In the genomic region with DNA sequence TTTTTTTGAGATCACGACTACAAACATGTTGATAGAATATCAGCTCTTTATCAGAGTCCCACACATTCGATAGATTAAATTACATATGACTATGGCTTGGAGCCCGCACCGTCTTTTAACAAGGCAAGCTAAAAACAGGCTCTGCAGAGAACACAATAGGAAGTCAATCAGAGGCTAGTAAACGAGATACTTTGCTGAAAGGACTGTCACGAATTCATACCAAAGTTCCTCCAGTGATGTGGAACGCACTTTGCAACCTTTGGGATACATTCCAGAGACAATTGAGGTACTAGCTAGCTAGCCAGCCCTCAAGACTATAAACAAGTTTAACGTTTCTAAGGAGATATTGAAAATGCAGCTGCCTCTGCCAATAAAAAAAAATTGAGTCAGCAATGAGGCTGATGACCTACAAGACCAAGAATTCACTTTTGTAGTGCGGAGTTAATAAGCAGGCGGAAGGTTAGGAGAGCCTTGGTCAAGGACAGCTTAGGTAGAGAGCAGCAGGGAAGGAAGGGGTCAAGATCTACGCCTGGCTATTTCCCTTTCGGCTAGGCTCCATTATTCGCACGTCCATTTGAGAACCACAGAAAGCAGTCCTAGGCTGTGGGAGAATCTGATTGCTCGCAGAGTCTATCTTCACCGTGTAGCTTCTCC, we compare ENCODE assay signal across 8 mouse cellular contexts. TPM values are rescaled to one million over a fixed set of nuclear protein-coding genes. Genes with fewer than 3 reads are reported as not detected.
DNase-seq lines count a peak whose midpoint lies in the region; ATAC-seq and TF ChIP-seq lines count a peak whose summit lies in the region.

No protein-coding gene starts in this region.

- no peak for TF ChIP-seq CTCF in brain, embryonic 14.5 days (IDR thresholded peaks at IDR 0.05; ENCODE audit: borderline replicate concordance, extremely low read depth, insufficient read depth, insufficient read length)
- no peak for TF ChIP-seq CTCF in small intestine, adult 2 months (IDR thresholded peaks at IDR 0.05; ENCODE audit: extremely low read depth, insufficient read length, insufficient replicate concordance, low read depth, low read length)

- no peak for ATAC-seq in heart, embryonic 12.5 days (ENCODE audit: insufficient number of reproducible peaks, low FRiP score)
- no peak for ATAC-seq in heart, embryonic 14.5 days (ENCODE audit: insufficient number of reproducible peaks, insufficient read depth, low FRiP score, low read depth)
- no peak for ATAC-seq in limb, embryonic 12.5 days (ENCODE audit: insufficient number of reproducible peaks, insufficient read depth, low FRiP score, low TSS enrichment, low read depth)

- H3K9ac ChIP-seq in heart, embryonic 12.5 days = peak overlapping the region; percentile 69
- peak overlapping the region; percentile 71 for H3K9ac ChIP-seq in heart, embryonic 14.5 days (ENCODE audit: low read length)
- H3K9ac ChIP-seq in limb, embryonic 12.5 days (replicated peaks) = peak overlapping the region; percentile 73

- DNase-seq in heart, adult 18-20 months = no peak
- peak; percentile 66 for DNase-seq in 3134 (ENCODE audit: extremely low read depth, insufficient read length, low spot score)
- DNase-seq in brain, embryonic 14.5 days (ENCODE audit: low read depth) = peak; percentile 59
- no peak for DNase-seq in ovary, adult 18-20 months (ENCODE audit: low spot score)

- H3K4me1 ChIP-seq in heart, embryonic 12.5 days (replicated peaks) = peaks cover 18% of the 10 kb centered on the region
- H3K4me1 ChIP-seq in heart, embryonic 14.5 days (ENCODE audit: control insufficient read depth in 2 of 2, insufficient read depth in 2 of 2, low read length in 2 of 2) = peaks cover 2 to 17% of the 10 kb centered on the region in 2 experiments; a peak in 3 of 4 replicates
- peaks cover 14% of the 10 kb centered on the region for H3K4me1 ChIP-seq in limb, embryonic 12.5 days (replicated peaks)
- peaks cover 2% of the 10 kb centered on the region for H3K4me1 ChIP-seq in small intestine, adult 2 months (ENCODE audit: control insufficient read depth, insufficient read depth, insufficient read length, low read length)

- WGBS in heart, embryonic 12.5 days = under 1% methylated on average over 16 of the region's 16 CpGs
- under 1% methylated on average over 16 of the region's 16 CpGs for WGBS in heart, embryonic 14.5 days
- WGBS in limb, embryonic 12.5 days = 4% methylated on average over 16 of the region's 16 CpGs
- under 1% methylated on average over 16 of the region's 16 CpGs for WGBS in small intestine, adult 2 months

- peak overlapping the region; percentile 70 for H3K4me2 ChIP-seq in heart, embryonic 12.5 days
- peak overlapping the region; percentile 74 for H3K4me2 ChIP-seq in heart, embryonic 14.5 days (ENCODE audit: low read length)
- peak overlapping the region; percentile 70 for H3K4me2 ChIP-seq in limb, embryonic 12.5 days

- no peaks in the 10 kb centered on the region for H3K27me3 ChIP-seq in heart, embryonic 12.5 days (replicated peaks)
- no peaks in the 10 kb centered on the region for H3K27me3 ChIP-seq in heart, embryonic 14.5 days (ENCODE audit: control insufficient read depth, insufficient read depth, low read length)
- H3K27me3 ChIP-seq in limb, embryonic 12.5 days = no peaks in the 10 kb centered on the region
- H3K27me3 ChIP-seq in small intestine, adult 2 months (ENCODE audit: control insufficient read depth, insufficient read depth, low read length) = no peaks in the 10 kb centered on the region

- peak overlapping the region; percentile 96 for H3K27ac ChIP-seq in heart, embryonic 12.5 days (ENCODE audit: poor library complexity, severe bottlenecking)
- peak overlapping the region; percentile 95 to 99 for H3K27ac ChIP-seq in heart, embryonic 14.5 days (replicated peaks in 1 of 2; ENCODE audit: control insufficient read depth in 1 of 2, insufficient read depth in 1 of 2, low read depth in 2 of 2, low read length in 2 of 2)
- H3K27ac ChIP-seq in limb, embryonic 12.5 days = peak overlapping the region; percentile 99
- peak overlapping the region; percentile 96 for H3K27ac ChIP-seq in small intestine, adult 2 months (ENCODE audit: insufficient read depth, low read depth, low read length)

- H3K9me3 ChIP-seq in heart, embryonic 12.5 days (replicated peaks) = no peaks in the 10 kb centered on the region
- no peaks in the 10 kb centered on the region for H3K9me3 ChIP-seq in heart, embryonic 14.5 days (ENCODE audit: control insufficient read depth, low read length)
- H3K9me3 ChIP-seq in limb, embryonic 12.5 days = no peaks in the 10 kb centered on the region

- no peak for TF ChIP-seq POLR2A in brain, embryonic 14.5 days (IDR thresholded peaks at IDR 0.05; ENCODE audit: borderline replicate concordance, extremely low read depth, insufficient read depth, insufficient read length, poor library complexity, severe bottlenecking)
- TF ChIP-seq POLR2A in small intestine, adult 2 months (IDR thresholded peaks at IDR 0.05; ENCODE audit: low read depth, low read length) = no peak

- peak overlapping the region; percentile 94 for H3K4me3 ChIP-seq in heart, embryonic 12.5 days
- H3K4me3 ChIP-seq in heart, embryonic 14.5 days (ENCODE audit: control insufficient read depth in 1 of 2, insufficient read depth in 1 of 2, low read depth in 1 of 2, low read length in 2 of 2) = peak overlapping the region; percentile 87 to 88
- H3K4me3 ChIP-seq in limb, embryonic 12.5 days (replicated peaks) = peak overlapping the region; percentile 86
- H3K4me3 ChIP-seq in small intestine, adult 2 months (ENCODE audit: low read depth, low read length) = peak overlapping the region; percentile 100

- H3K36me3 ChIP-seq in heart, embryonic 12.5 days = no peaks in the 10 kb centered on the region
- no peaks in the 10 kb centered on the region for H3K36me3 ChIP-seq in heart, embryonic 14.5 days (ENCODE audit: control insufficient read depth, insufficient read depth, low read length)
- no peaks in the 10 kb centered on the region for H3K36me3 ChIP-seq in limb, embryonic 12.5 days
- H3K36me3 ChIP-seq in small intestine, adult 2 months (ENCODE audit: control insufficient read depth, insufficient read depth, low read length) = no peaks in the 10 kb centered on the region

RNA-seq across cellular contexts. Expression of gene Stag1, which starts 44.7 kb away (rescaled TPM):
- polyA plus RNA-seq in heart, embryonic 12.5 days (2016; fragmentation: Nextera tagmentation; extraction: Ambion mirVana) = 38.6 and 39.0 TPM in 2 replicates
- 10 to 100 TPM; 28.4 to 29.5 TPM for total RNA-seq in heart, adult 18-20 months (2021)
- polyA plus RNA-seq in brain, embryonic 14.5 days (2012; rRNA removed) = 24.1 and 31.6 TPM in 2 replicates
- 34.4 and 34.8 TPM in 2 replicates for polyA plus RNA-seq in heart, embryonic 14.5 days (2014; fragmentation: Nextera tagmentation; extraction: Ambion mirVana)
- polyA plus RNA-seq in limb, embryonic 12.5 days (2016; fragmentation: Nextera tagmentation; extraction: Ambion mirVana) = 61.0 and 68.5 TPM in 2 replicates
- 0.89 and 0.96 TPM in 2 replicates for polyA plus RNA-seq in small intestine, adult 2 months (2012; rRNA removed)

Comparison
In these comparisons a context has a peak if more than half of its experiments do, and no peak if none do; other contexts are left out.
1. DNase-seq: peak in 3134 (single experiment) and brain, embryonic 14.5 days (single experiment); none in heart, adult 18-20 months (0 of 2) and ovary, adult 18-20 months (single experiment).
2. RNA of gene Stag1, which starts 44.7 kb away (polyA plus RNA-seq): 61.0 to 68.5 TPM in limb, embryonic 12.5 days, 38.6 to 39.0 TPM in heart, embryonic 12.5 days, 34.4 to 34.8 TPM in heart, embryonic 14.5 days and 24.1 to 31.6 TPM in brain, embryonic 14.5 days; 0.89 to 0.96 TPM in small intestine, adult 2 months; every median in the first group is over 10 times any median in the second.
3. Peak in every context shown above with its lines, with median percentiles within 50 percentile points of each other: H3K27ac ChIP-seq, H3K4me2 ChIP-seq, H3K4me3 ChIP-seq and H3K9ac ChIP-seq.